Mouse (Mus musculus): ENCODE results near the gene Rnf220. TPM values are rescaled to one million over a fixed set of nuclear protein-coding genes. Genes with fewer than 3 reads are reported as not detected.

The Rnf220 gene
- polyA plus RNA-seq, 1 experiment, result 95.4 TPM

GRCm38 (mm10) chr4:117309427-117309826 is 187.4 kb downstream of the Rnf220 start:
- no peaks in the 10 kb centered on the region for H3K4me1 ChIP-seq (ENCODE audit: control insufficient read depth, insufficient read depth, insufficient read length)
- H3K36me3 ChIP-seq (ENCODE audit: control insufficient read depth, insufficient read depth, low read length), result no peaks in the 10 kb centered on the region
- TF ChIP-seq CTCF (IDR thresholded peaks at IDR 0.05; ENCODE audit: extremely low read depth, insufficient read depth, insufficient read length, insufficient replicate concordance), result no peak
- no peak for TF ChIP-seq POLR2A (IDR thresholded peaks at IDR 0.05; ENCODE audit: low read depth, low read length)
- no peak overlapping the region for H3K4me3 ChIP-seq (ENCODE audit: extremely low read depth, insufficient read depth, insufficient read length)
- DNase-seq (ENCODE audit: low read depth in 1 of 2, low spot score in 2 of 2), result no peak
- no peak overlapping the region for H3K27ac ChIP-seq (ENCODE audit: insufficient read depth, low read length)
- WGBS, result 96% methylated on average over 1 of the region's 1 CpGs
- no peaks in the 10 kb centered on the region for H3K27me3 ChIP-seq (ENCODE audit: control insufficient read depth, insufficient read depth, low read length)

GRCm38 (mm10) chr4:117307270-117307669 is 189.6 kb downstream of the Rnf220 start:
- 59% methylated on average over 6 of the region's 6 CpGs for WGBS
- DNase-seq (ENCODE audit: low read depth in 1 of 2, low spot score in 2 of 2), result no peak
- no peaks in the 10 kb centered on the region for H3K27me3 ChIP-seq (ENCODE audit: control insufficient read depth, insufficient read depth, low read length)
- no peak for TF ChIP-seq POLR2A (IDR thresholded peaks at IDR 0.05; ENCODE audit: low read depth, low read length)
- no peak for TF ChIP-seq CTCF (IDR thresholded peaks at IDR 0.05; ENCODE audit: extremely low read depth, insufficient read depth, insufficient read length, insufficient replicate concordance)
- H3K4me1 ChIP-seq (ENCODE audit: control insufficient read depth, insufficient read depth, insufficient read length), result no peaks in the 10 kb centered on the region
- no peaks in the 10 kb centered on the region for H3K36me3 ChIP-seq (ENCODE audit: control insufficient read depth, insufficient read depth, low read length)
- no peak overlapping the region for H3K4me3 ChIP-seq (ENCODE audit: extremely low read depth, insufficient read depth, insufficient read length)
- no peak overlapping the region for H3K27ac ChIP-seq (ENCODE audit: insufficient read depth, low read length)

- H3K36me3 ChIP-seq (ENCODE audit: control insufficient read depth, insufficient read depth, low read length), result no peaks in the 10 kb centered on the region
- DNase-seq (ENCODE audit: low read depth in 1 of 2, low spot score in 2 of 2), result no peak
- H3K27me3 ChIP-seq (ENCODE audit: control insufficient read depth, insufficient read depth, low read length), result no peaks in the 10 kb centered on the region
- 82% methylated on average over 7 of the region's 7 CpGs for WGBS
- no peak for TF ChIP-seq CTCF (IDR thresholded peaks at IDR 0.05; ENCODE audit: extremely low read depth, insufficient read depth, insufficient read length, insufficient replicate concordance)
- TF ChIP-seq POLR2A (IDR thresholded peaks at IDR 0.05; ENCODE audit: low read depth, low read length), result no peak
- no peak overlapping the region for H3K27ac ChIP-seq (ENCODE audit: insufficient read depth, low read length)
- H3K4me1 ChIP-seq (ENCODE audit: control insufficient read depth, insufficient read depth, insufficient read length), result no peaks in the 10 kb centered on the region
- no peak overlapping the region for H3K4me3 ChIP-seq (ENCODE audit: extremely low read depth, insufficient read depth, insufficient read length)
Measured at GRCm38 (mm10) chr4:117305461-117305860, 191.4 kb downstream of the Rnf220 start.

- TF ChIP-seq POLR2A (IDR thresholded peaks at IDR 0.05; ENCODE audit: low read depth, low read length) (no peak), CTCF (IDR thresholded peaks at IDR 0.05; ENCODE audit: extremely low read depth, insufficient read depth, insufficient read length, insufficient replicate concordance) (no peak)
- H3K4me1 ChIP-seq (ENCODE audit: control insufficient read depth, insufficient read depth, insufficient read length), result no peaks in the 10 kb centered on the region
- WGBS, result 93% methylated on average over 54 of the region's 54 CpGs
- no peak overlapping the region for H3K4me3 ChIP-seq (ENCODE audit: extremely low read depth, insufficient read depth, insufficient read length)
- DNase-seq (ENCODE audit: low read depth in 1 of 2, low spot score in 2 of 2), result no peak
- H3K27me3 ChIP-seq (ENCODE audit: control insufficient read depth, insufficient read depth, low read length), result no peaks in the 10 kb centered on the region
- H3K27ac ChIP-seq (ENCODE audit: insufficient read depth, low read length), result no peak overlapping the region
- H3K36me3 ChIP-seq (ENCODE audit: control insufficient read depth, insufficient read depth, low read length), result no peaks in the 10 kb centered on the region
Measured at GRCm38 (mm10) chr4:117304239-117305025, 192.4 kb downstream of the Rnf220 start.

GRCm38 (mm10) chr4:117303581-117304238 is 193.1 kb downstream of the Rnf220 start:
- no peak overlapping the region for H3K4me3 ChIP-seq (ENCODE audit: extremely low read depth, insufficient read depth, insufficient read length)
- H3K36me3 ChIP-seq (ENCODE audit: control insufficient read depth, insufficient read depth, low read length), result no peaks in the 10 kb centered on the region
- DNase-seq (ENCODE audit: low read depth in 1 of 2, low spot score in 2 of 2), result no peak
- WGBS, result 91% methylated on average over 30 of the region's 30 CpGs
- H3K27me3 ChIP-seq (ENCODE audit: control insufficient read depth, insufficient read depth, low read length), result no peaks in the 10 kb centered on the region
- H3K4me1 ChIP-seq (ENCODE audit: control insufficient read depth, insufficient read depth, insufficient read length), result no peaks in the 10 kb centered on the region
- TF ChIP-seq CTCF (IDR thresholded peaks at IDR 0.05; ENCODE audit: extremely low read depth, insufficient read depth, insufficient read length, insufficient replicate concordance) (no peak), POLR2A (IDR thresholded peaks at IDR 0.05; ENCODE audit: low read depth, low read length) (no peak)
- no peak overlapping the region for H3K27ac ChIP-seq (ENCODE audit: insufficient read depth, low read length)

- Histone ChIP-seq H3K36me3 (ENCODE audit: control insufficient read depth, insufficient read depth, low read length) (no peaks in the 10 kb centered on the region), H3K27me3 (ENCODE audit: control insufficient read depth, insufficient read depth, low read length) (no peaks in the 10 kb centered on the region), H3K4me1 (ENCODE audit: control insufficient read depth, insufficient read depth, insufficient read length) (no peaks in the 10 kb centered on the region), H3K27ac (ENCODE audit: insufficient read depth, low read length) (no peak overlapping the region), H3K4me3 (ENCODE audit: extremely low read depth, insufficient read depth, insufficient read length) (no peak overlapping the region)
- TF ChIP-seq POLR2A (IDR thresholded peaks at IDR 0.05; ENCODE audit: low read depth, low read length) (no peak), CTCF (IDR thresholded peaks at IDR 0.05; ENCODE audit: extremely low read depth, insufficient read depth, insufficient read length, insufficient replicate concordance) (no peak)
- WGBS, result 85% methylated on average over 14 of the region's 14 CpGs
- DNase-seq (ENCODE audit: low read depth in 1 of 2, low spot score in 2 of 2), result no peak
Measured at GRCm38 (mm10) chr4:117302027-117302806, 194.6 kb downstream of the Rnf220 start.
